Mouse (Mus musculus) adrenal gland (tissue): ENCODE results near the gene Slc4a5.

Experiments used
- intact Hi-C: fragments of 180-260 bp; cut with DNase I; formaldehyde crosslinking; loops from one replicate; pipeline ENCODE4 v1.15.1; 2025

Slc4a5 gene

GRCm38 (mm10) chr6:83350172-83350571 is 130.5 kb downstream of the Slc4a5 start:
- intact Hi-C loops: loop anchor here (10.0 kb wide), 1 partner anchor 325 kb away; the partner anchor contains the start of gene Cd207

DNA sequence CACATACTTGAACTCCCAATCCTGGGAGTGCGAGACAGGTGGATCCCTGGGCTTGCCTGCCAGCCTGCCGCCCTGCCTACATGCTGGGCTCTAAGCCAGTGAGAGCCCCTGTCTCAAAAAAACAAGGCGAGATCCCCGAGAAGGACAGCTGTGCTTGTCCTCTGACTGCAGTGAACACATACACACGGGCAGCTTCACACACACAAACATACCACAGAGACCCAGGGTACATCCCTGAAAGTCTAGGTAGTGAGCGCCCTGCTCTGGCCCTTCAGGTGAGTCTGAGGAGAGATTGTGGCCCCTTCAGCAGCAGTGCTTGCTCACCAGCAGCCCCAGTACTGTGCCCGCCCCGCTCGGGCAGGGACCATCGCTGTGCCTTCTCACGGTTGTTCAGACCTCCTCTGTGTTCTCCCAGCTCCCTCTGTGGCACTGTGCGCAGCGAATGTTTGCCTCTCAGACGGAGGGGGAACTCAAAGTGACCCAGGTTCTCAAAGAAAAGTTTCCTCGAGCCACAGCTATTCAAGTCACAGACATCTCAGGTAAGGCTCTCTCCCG is 131.3 kb downstream of the Slc4a5 start:
- intact Hi-C loops: loop anchor here (10.0 kb wide), 1 partner anchor 324 kb away; the partner anchor contains the start of gene Cd207

GRCm38 (mm10) chr6:83351490-83352160 is 132.0 kb downstream of the Slc4a5 start:
- intact Hi-C loops: loop anchor here (10.0 kb wide), 1 partner anchor 323 kb away; the partner anchor contains the start of gene Cd207

DNA sequence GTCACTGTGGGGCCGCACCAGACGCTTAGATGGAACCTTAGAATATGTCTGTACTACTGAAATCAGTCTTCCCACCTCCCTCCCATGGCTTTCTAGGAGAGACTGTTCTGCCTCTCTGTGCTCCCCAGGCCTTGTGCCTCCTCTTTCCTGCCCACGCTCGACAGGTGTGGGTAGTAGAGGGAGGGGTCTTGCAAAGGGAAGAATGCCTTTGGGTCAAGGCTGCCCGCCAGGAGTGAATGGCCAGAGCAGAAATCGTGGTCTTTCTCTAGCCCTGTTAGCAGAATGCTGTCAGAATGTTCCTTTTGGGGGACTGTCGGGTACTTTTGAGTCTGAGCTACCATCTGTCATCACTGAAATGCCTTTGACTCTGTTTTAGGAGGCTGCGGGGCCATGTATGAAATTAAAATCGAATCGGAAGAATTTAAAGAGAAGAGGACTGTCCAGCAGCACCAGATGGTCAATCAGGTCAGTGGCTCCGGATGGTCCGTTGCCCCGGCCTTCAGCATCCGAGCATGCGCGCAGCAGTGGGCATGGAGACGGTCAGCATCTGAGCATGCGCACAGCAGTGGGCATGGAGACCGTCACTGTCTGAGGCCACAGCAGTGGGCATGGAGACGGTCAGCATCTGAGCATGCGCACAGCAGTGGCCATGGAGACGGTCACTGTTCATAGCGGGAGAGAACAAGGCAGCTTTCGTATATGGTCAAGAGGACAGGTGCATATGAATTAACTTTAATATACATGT is 133.2 kb downstream of the Slc4a5 start:
- intact Hi-C loops: loop anchor here (10.0 kb wide), 1 partner anchor 322 kb away; the partner anchor contains the start of gene Cd207
